Mouse (Mus musculus) liver, embryonic 11.5 days (tissue): ENCODE data around the gene Chil1. TPM values are rescaled to one million over a fixed set of nuclear protein-coding genes. Genes with fewer than 3 reads are reported as not detected.
A peak's percentile ranks its signal among the peaks of the same experiment; 100 is the strongest.

Experiments used
- ATAC-seq: fragments of 200-750 bp; cut with Nextera tagmentation; replicated peaks from 2 replicates; pipeline ENCODE4 v1.8.0; 2017; ENCODE audit warnings: moderate number of reproducible peaks, mild to moderate bottlenecking, moderate TSS enrichment, moderate library complexity; ENCODE audit not compliant: low FRiP score
- DNase-seq: peaks from one replicate; pipeline ENCODE4 v3.0.0-alpha.2; 2017; ENCODE audit warnings: low spot score
- H3K27ac ChIP-seq: fragments of 300-500 bp; sonication (generic); 2 replicates; pipeline ENCODE4 v1.5.1; 2014; ENCODE audit warnings: mild to moderate bottlenecking, low read depth, low read length, control low read depth
- H3K27me3 ChIP-seq: fragments of 300-500 bp; sonication (generic); replicated peaks from 2 replicates; pipeline ENCODE4 v1.6.1; 2014; ENCODE audit warnings: low read length, mixed read lengths; ENCODE audit not compliant: control insufficient read depth, insufficient read depth
- H3K36me3 ChIP-seq: fragments of 300-500 bp; sonication (generic); 2 replicates; pipeline ENCODE4 v1.6.1; 2014; ENCODE audit warnings: mild to moderate bottlenecking, low read length, moderate library complexity, mixed read lengths; ENCODE audit not compliant: control insufficient read depth, insufficient read depth
- H3K4me1 ChIP-seq: fragments of 300-500 bp; sonication (generic); replicated peaks from 2 replicates; pipeline ENCODE4 v1.6.1; 2014; ENCODE audit warnings: low read length, mixed read lengths; ENCODE audit not compliant: control insufficient read depth, insufficient read depth
- H3K4me2 ChIP-seq: fragments of 300-500 bp; sonication (generic); 2 replicates; pipeline ENCODE4 v1.6.1; 2014; ENCODE audit warnings: mild to moderate bottlenecking, control low read depth, moderate library complexity
- H3K4me3 ChIP-seq: fragments of 300-500 bp; sonication (generic); 2 replicates; pipeline ENCODE4 v1.5.1; 2014; ENCODE audit warnings: low read depth, low read length, control low read depth
- H3K9ac ChIP-seq: fragments of 300-500 bp; sonication (generic); 2 replicates; pipeline ENCODE4 v1.6.1; 2014; ENCODE audit warnings: low read depth, low read length, control low read depth
- H3K9me3 ChIP-seq: fragments of 300-500 bp; sonication (generic); 2 replicates; pipeline ENCODE4 v1.6.1; 2016; ENCODE audit warnings: low read length, inconsistent platforms, mixed read lengths; ENCODE audit not compliant: control insufficient read depth
- WGBS: fragments of 180-500 bp; shearing (Covaris S2); extraction: QIAGEN DNeasy Blood & Tissue Kit; methylation state at CpG from one replicate; pipeline ENCODE4 v1.1.7; 2014; 5-methylcytosine and 5-hydroxymethylcytosine counted together
- polyA plus RNA-seq: library from polyadenylated mRNA; unstranded; fragments of >200 nt; fragmentation: Nextera tagmentation; extraction: Ambion mirVana; gene quantifications from 2 replicates; pipeline ENCODE4 v1.2.1, GENCODE M21; 2014

Gene Chil1
- polyA plus RNA-seq, 1 experiment from 2014 or later: 0.41 TPM

- peak overlapping the region; percentile 39; the same call in 1 of the 2 replicates for H3K27ac ChIP-seq
- DNase-seq: no peak
- H3K9ac ChIP-seq: no peak overlapping the region
- peaks cover 18% of the 10 kb centered on the region for H3K4me1 ChIP-seq
- H3K27me3 ChIP-seq: no peaks in the 10 kb centered on the region; the same call in 1 of the 2 replicates
- 20% methylated on average over 9 of the region's 9 CpGs for WGBS
- H3K4me2 ChIP-seq: peak overlapping the region; percentile 37
- H3K4me3 ChIP-seq: no peak overlapping the region
- no peaks in the 10 kb centered on the region for H3K36me3 ChIP-seq
- ATAC-seq: peak; percentile 77
- H3K9me3 ChIP-seq: peaks cover 4% of the 10 kb centered on the region; the same call in 1 of the 2 replicates
These were observed 23.5 kb downstream of the Chil1 start for GRCm38 (mm10) chr1:134205296-134206018.

GRCm38 (mm10) chr1:134206085-134206484 is 24.1 kb downstream of the Chil1 start:
- Histone ChIP-seq H3K4me2 (peak overlapping the region; percentile 37), H3K27ac (peak overlapping the region; percentile 39; the same call in 1 of the 2 replicates), H3K36me3 (no peaks in the 10 kb centered on the region), H3K9me3 (peaks cover 4% of the 10 kb centered on the region; the same call in 1 of the 2 replicates), H3K4me3 (no peak overlapping the region), H3K4me1 (peaks cover 21% of the 10 kb centered on the region), H3K9ac (no peak overlapping the region), H3K27me3 (no peaks in the 10 kb centered on the region; the same call in 1 of the 2 replicates)
- ATAC-seq: peak; percentile 50; the same call in 1 of the 2 replicates
- DNase-seq: no peak
- 27% methylated on average over 5 of the region's 5 CpGs for WGBS

DNA sequence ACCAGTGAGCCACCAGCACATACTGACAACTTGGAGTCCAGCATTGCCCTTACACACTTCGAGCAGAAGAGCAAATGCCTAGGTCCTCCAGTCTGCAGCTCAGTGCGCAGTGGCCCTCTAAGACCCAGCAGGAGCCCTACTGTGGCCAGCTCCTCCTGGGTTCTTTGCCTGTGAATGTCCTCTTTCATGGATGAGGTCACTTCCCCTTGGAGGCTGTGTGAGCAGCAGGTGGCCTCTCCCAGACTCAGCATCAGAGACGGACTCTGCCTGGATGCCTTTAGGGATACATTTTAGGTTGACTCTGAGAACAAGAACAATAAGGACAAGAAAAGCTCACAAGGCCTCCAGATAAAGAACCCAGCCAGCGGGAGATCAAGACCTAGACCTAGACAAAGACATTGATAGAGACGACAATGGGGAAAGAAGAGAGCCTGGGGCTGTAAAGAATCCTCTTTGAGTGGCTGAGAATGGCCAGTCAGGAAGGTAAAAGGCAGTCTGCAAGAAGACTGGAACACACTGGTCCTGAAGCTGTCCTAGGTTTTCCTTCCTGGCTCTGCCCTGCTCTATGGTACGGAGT is 28.3 kb downstream of the Chil1 start:
- DNase-seq (no peak), ATAC-seq (no peak)
- peaks cover 4% of the 10 kb centered on the region; the same call in 1 of the 2 replicates for H3K9me3 ChIP-seq

GRCm38 (mm10) chr1:134211043-134211442 is 29.1 kb downstream of the Chil1 start:
- Histone ChIP-seq H3K36me3 (no peaks in the 10 kb centered on the region), H3K27me3 (peaks cover 2% of the 10 kb centered on the region; the same call in 1 of the 2 replicates), H3K4me2 (no peak overlapping the region), H3K9ac (no peak overlapping the region), H3K4me1 (peaks cover 21% of the 10 kb centered on the region), H3K9me3 (peaks cover 4% of the 10 kb centered on the region; the same call in 1 of the 2 replicates), H3K4me3 (no peak overlapping the region), H3K27ac (no peak overlapping the region)
- no peak for ATAC-seq
- 50% methylated on average over 6 of the region's 6 CpGs for WGBS
- DNase-seq: no peak

More for the DNA sequence above, 28.3 kb downstream of the Chil1 start:
- no peak overlapping the region for H3K27ac ChIP-seq
- 64% methylated on average over 6 of the region's 6 CpGs for WGBS
- peaks cover 29% of the 10 kb centered on the region for H3K4me1 ChIP-seq
- no peak overlapping the region for H3K9ac ChIP-seq
- H3K4me3 ChIP-seq: no peak overlapping the region
- no peaks in the 10 kb centered on the region; the same call in none of the 2 replicates for H3K27me3 ChIP-seq
- no peak overlapping the region for H3K4me2 ChIP-seq
- no peaks in the 10 kb centered on the region for H3K36me3 ChIP-seq

DNA sequence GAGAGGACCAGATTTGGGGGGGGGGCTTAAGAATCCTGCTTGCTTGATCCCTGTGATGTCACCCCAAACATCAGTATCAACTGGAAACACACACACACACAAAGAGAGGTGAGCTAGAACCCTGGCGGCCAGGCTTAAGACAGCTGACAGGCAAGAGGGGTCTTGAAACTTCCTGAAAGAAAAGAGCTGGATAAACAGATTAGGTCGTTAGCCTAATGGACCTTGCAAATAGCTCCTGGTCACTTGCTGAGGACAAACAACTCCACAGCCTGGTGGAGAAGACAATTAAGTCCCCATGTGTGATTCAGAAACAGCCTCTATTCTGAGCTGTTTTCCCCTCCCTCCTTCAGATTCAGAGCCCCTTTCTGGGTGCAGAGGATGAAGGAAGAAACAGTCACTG is 29.7 kb downstream of the Chil1 start:
- no peak for DNase-seq
- ATAC-seq: no peak
- H3K9me3 ChIP-seq: peaks cover 4% of the 10 kb centered on the region; the same call in 1 of the 2 replicates
- WGBS: 9% methylated on average over 2 of the region's 2 CpGs
- H3K36me3 ChIP-seq: no peaks in the 10 kb centered on the region
- H3K4me1 ChIP-seq: peaks cover 15% of the 10 kb centered on the region
- H3K27ac ChIP-seq: no peak overlapping the region
- no peak overlapping the region for H3K4me3 ChIP-seq
- H3K27me3 ChIP-seq: peaks cover 2% of the 10 kb centered on the region; the same call in 1 of the 2 replicates
- no peak overlapping the region for H3K4me2 ChIP-seq
- no peak overlapping the region for H3K9ac ChIP-seq

DNA sequence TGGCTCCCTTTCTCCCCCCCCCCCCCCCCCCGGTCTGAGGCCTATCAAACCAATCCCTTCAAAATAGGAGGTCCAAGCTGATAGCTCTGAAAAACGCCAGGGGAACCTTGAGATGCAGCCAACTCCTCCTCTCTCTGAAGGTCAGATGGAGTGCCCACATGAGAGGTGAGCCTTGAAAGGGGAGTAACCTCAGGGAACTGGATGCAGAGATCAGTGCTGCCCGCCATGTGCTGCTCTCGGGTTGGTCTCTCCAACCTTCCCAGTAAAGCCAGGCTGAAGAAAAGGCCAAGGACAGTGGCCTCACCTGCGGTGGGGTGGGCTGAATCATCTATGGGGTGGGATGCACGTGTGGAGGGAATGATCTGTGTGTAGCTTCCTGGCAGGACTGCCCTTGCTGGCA is 30.4 kb downstream of the Chil1 start:
- no peak overlapping the region for H3K4me3 ChIP-seq
- 60% methylated on average over 6 of the region's 6 CpGs for WGBS
- no peak overlapping the region for H3K4me2 ChIP-seq
- DNase-seq (no peak), ATAC-seq (no peak)
- no peaks in the 10 kb centered on the region for H3K36me3 ChIP-seq
- H3K27me3 ChIP-seq: peaks cover 2% of the 10 kb centered on the region; the same call in 1 of the 2 replicates
- peaks cover 4% of the 10 kb centered on the region; the same call in 1 of the 2 replicates for H3K9me3 ChIP-seq
- peaks cover 15% of the 10 kb centered on the region for H3K4me1 ChIP-seq
- H3K27ac ChIP-seq: no peak overlapping the region
- H3K9ac ChIP-seq: no peak overlapping the region

DNA sequence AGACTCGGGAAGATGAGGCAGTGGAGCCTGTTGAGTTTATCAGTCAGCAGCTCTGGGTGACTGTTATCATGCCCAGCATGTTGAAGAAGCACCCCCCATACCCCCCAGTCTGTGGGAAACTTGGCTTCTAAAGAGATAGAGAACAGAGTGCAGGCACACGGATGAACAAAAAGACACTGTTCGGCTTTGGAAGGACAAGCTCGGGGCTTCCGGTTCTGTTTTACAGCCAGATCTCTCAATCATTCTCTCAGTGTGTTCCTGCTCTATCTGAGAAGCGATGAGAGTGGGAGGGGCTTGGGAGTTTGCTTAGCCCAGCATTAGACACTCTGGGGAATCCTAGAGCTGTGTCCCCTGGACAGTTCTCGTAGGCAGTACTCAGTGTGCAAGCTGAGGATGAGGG is 31.4 kb downstream of the Chil1 start:
- H3K27ac ChIP-seq: 0 out of 2 replicates have a peak overlapping the region, but pooled peaks have one; percentile 36
- no peak overlapping the region for H3K4me3 ChIP-seq
- H3K9me3 ChIP-seq: no peaks in the 10 kb centered on the region
- H3K27me3 ChIP-seq: peaks cover 2% of the 10 kb centered on the region; the same call in 1 of the 2 replicates
- no peaks in the 10 kb centered on the region for H3K36me3 ChIP-seq
- DNase-seq (no peak), ATAC-seq (peak; percentile 78)
- 42% methylated on average over 7 of the region's 7 CpGs for WGBS
- peak overlapping the region; percentile 35; the same call in 1 of the 2 replicates for H3K4me2 ChIP-seq
- H3K4me1 ChIP-seq: peaks cover 15% of the 10 kb centered on the region
- H3K9ac ChIP-seq: 0 out of 2 replicates have a peak overlapping the region, but pooled peaks have one; percentile 27

DNA sequence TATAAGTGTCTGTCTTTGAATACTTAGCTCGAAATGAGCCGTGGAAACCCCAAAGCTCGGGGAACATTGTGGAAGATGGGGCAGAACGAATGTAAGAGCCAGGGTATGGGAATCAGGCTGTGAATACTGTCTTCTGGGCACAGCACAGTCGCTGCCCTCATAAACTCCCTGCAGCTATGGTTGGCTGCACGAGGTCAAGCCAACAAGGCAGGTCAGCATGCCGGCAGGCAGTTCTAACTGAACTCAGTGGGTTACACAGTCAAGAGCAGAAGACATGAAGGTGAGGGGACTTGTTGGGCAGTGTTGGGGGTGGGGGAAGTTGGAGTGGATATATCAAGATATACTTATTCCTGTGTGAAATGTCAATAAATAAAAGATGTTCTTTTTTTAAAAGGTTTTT is 33.1 kb downstream of the Chil1 start:
- 68% methylated on average over 7 of the region's 7 CpGs for WGBS
- Histone ChIP-seq H3K9ac (no peak overlapping the region), H3K27ac (no peak overlapping the region), H3K4me3 (no peak overlapping the region), H3K27me3 (peaks cover 2% of the 10 kb centered on the region; the same call in 1 of the 2 replicates), H3K36me3 (no peaks in the 10 kb centered on the region), H3K4me2 (no peak overlapping the region), H3K9me3 (no peaks in the 10 kb centered on the region), H3K4me1 (peaks cover 15% of the 10 kb centered on the region)
- DNase-seq: no peak
- ATAC-seq: no peak
